Mouse (Mus musculus) liver, embryonic 15.5 days (tissue): ENCODE measurements around the gene P2ry2. TPM values are rescaled to one million over a fixed set of nuclear protein-coding genes. Genes with fewer than 3 reads are reported as not detected.

Source experiments
- ATAC-seq: fragments of 200-750 bp; cut with Nextera tagmentation; 2 replicates; pipeline ENCODE4 v1.8.0; 2017; ENCODE audit warnings: moderate number of reproducible peaks, mild to moderate bottlenecking, moderate library complexity; ENCODE audit not compliant: insufficient read depth
- H3K27ac ChIP-seq: fragments of 300-500 bp; sonication (generic); replicated peaks from 2 replicates; pipeline ENCODE4 v1.5.1; 2015; ENCODE audit warnings: mild to moderate bottlenecking, inconsistent platforms
- H3K27me3 ChIP-seq: fragments of 300-500 bp; sonication (generic); 2 replicates; pipeline ENCODE4 v1.6.1; 2015; ENCODE audit warnings: mild to moderate bottlenecking, inconsistent platforms
- H3K36me3 ChIP-seq: fragments of 300-500 bp; sonication (generic); replicated peaks from 2 replicates; pipeline ENCODE4 v1.6.1; 2015; ENCODE audit warnings: moderate library complexity, mild to moderate bottlenecking, inconsistent platforms
- H3K4me1 ChIP-seq: fragments of 300-500 bp; sonication (generic); replicated peaks from 2 replicates; pipeline ENCODE4 v1.6.1; 2015; ENCODE audit warnings: inconsistent platforms
- H3K4me2 ChIP-seq: fragments of 300-500 bp; sonication (generic); 2 replicates; pipeline ENCODE4 v1.6.1; 2015; ENCODE audit warnings: moderate library complexity, mild to moderate bottlenecking, inconsistent platforms
- H3K4me3 ChIP-seq: fragments of 300-500 bp; sonication (generic); replicated peaks from 2 replicates; pipeline ENCODE4 v1.5.1; 2015; ENCODE audit warnings: mild to moderate bottlenecking, inconsistent platforms
- H3K9ac ChIP-seq: fragments of 300-500 bp; sonication (generic); 2 replicates; pipeline ENCODE4 v1.6.1; 2015; ENCODE audit warnings: moderate library complexity, mild to moderate bottlenecking, inconsistent platforms
- H3K9me3 ChIP-seq: fragments of 300-500 bp; sonication (generic); replicated peaks from 2 replicates; pipeline ENCODE4 v1.6.1; 2016; ENCODE audit warnings: inconsistent platforms
- WGBS: fragments of 180-500 bp; shearing (Covaris S2); methylation state at CpG from one replicate; pipeline ENCODE4 v1.1.7; 2015; ENCODE audit warnings: mixed read lengths; ENCODE audit not compliant: insufficient replicate concordance; 5-methylcytosine and 5-hydroxymethylcytosine counted together
- polyA plus RNA-seq: library from polyadenylated mRNA; unstranded; fragments of >200 nt; fragmentation: Nextera tagmentation; extraction: Ambion mirVana; gene quantifications from 2 replicates; pipeline ENCODE4 v1.2.1, GENCODE M21; 2015

Gene P2ry2
- 1.5 and 2.1 TPM in 2 replicates for polyA plus RNA-seq

DNA sequence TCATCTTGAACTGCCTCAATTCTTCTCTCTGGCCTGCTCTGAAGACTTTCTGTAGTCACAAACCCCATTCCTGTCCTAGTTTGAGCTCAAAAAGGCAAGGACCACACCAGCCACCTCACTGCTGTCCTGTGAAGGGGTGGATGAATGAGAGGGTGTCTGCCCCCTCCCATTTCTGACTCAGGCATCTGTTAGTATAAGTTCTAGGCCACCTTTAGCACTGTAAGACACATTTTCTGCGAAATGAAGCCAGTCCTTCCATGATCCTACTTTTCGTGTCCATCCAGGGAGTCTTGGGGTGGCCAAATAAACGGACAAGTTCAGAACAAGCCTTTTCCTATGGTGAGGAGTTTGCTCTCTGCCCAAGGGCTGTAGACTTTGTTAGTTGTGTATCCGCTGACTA lies at the start of gene P2ry2:
TSS of gene P2ry2 (minus strand) at position 326 of the 400 bp plus-strand sequence.
- 52% methylated on average over 4 of the region's 4 CpGs for WGBS
- H3K9ac ChIP-seq, result peak within 1 kb of the TSS; percentile 45
- H3K27ac ChIP-seq, result peak within 1 kb of the TSS; percentile 53
- peaks cover 17% of the 10 kb centered on the region for H3K4me1 ChIP-seq
- H3K4me2 ChIP-seq, result peak within 1 kb of the TSS; percentile 73
- peaks cover 45% of the 10 kb centered on the region for H3K27me3 ChIP-seq
- peak within 1 kb of the TSS; percentile 56 for H3K4me3 ChIP-seq
- H3K36me3 ChIP-seq, result no peaks in the 10 kb centered on the region
- no peak for ATAC-seq
- H3K9me3 ChIP-seq, result no peaks in the 10 kb centered on the region

DNA sequence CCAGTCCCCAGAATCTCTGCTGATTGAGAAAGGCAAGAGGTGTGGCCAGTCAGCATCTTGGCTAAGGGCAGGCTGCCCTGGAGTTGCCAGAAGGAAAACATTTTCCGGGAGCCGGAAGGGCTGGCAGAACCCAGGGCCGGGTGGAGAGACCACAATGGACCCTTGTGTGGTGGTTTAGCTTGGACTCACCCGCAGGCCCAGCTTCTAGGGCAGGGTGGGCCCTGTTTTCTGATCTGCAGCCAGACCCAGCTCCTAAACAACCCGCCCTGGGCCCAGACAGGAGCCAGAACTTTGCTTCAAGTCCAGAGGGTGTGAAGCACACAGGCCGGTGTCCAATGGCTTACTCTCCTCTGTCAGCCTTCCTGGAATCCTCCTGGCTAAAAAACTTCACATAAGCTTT lies 49.6 kb upstream of the P2ry2 start:
- H3K9ac ChIP-seq, result no peak overlapping the region
- H3K27me3 ChIP-seq, result no peaks in the 10 kb centered on the region
- no peaks in the 10 kb centered on the region for H3K36me3 ChIP-seq
- WGBS, result 75% methylated on average over 6 of the region's 6 CpGs
- H3K9me3 ChIP-seq, result no peaks in the 10 kb centered on the region
- H3K27ac ChIP-seq, result no peak overlapping the region
- no peak overlapping the region for H3K4me3 ChIP-seq
- peaks cover 42% of the 10 kb centered on the region for H3K4me1 ChIP-seq
- no peak overlapping the region for H3K4me2 ChIP-seq
- ATAC-seq, result no peak

DNA sequence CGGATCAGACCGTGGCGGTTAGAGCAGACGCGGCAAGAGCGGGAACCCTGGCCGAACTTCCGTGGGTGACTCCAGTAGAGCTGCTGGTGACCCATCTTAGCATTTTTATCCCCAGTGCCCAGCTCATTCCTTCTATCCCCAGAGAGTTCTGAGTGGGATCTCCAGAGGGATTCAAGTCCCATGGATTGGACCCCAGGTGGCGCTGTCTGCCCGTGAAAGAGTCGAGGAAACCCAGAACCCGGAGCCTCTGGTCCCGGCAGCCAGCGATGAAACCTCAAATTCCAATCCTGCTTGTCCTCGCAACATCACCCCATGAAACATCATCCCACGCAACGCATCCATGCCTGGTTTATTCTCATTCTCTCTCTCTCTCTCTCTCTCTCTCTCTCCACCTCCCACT lies 48.7 kb upstream of the P2ry2 start:
- Histone ChIP-seq H3K4me1 (peaks cover 34% of the 10 kb centered on the region), H3K9me3 (no peaks in the 10 kb centered on the region), H3K4me2 (peak overlapping the region; percentile 44), H3K27ac (no peak overlapping the region), H3K27me3 (no peaks in the 10 kb centered on the region), H3K9ac (no peak overlapping the region), H3K36me3 (no peaks in the 10 kb centered on the region), H3K4me3 (peak overlapping the region; percentile 22; the same call in 1 of the 2 replicates)
- 8% methylated on average over 17 of the region's 17 CpGs for WGBS
- ATAC-seq, result no peak

DNA sequence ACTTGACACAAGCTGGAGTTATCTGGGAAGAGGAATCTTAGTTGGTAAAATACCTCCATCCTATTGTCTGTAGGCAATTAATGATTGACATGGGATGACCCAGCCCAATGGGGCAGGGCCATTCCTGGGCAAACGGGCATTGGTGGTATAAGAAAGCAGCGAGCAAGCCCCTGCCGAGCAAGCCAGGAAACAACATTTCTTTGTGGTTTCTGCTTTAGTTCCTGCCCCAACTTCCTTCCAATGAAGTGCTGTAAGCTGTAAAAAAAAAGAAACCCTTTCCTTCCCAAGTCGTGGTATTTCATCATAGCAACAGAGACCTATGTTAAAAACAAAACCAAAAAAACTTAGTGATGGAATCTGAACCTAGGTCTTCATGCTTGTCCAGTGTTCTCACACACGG lies 47.8 kb upstream of the P2ry2 start:
- Histone ChIP-seq H3K4me2 (peak overlapping the region; percentile 44; the same call in 1 of the 2 replicates), H3K9ac (no peak overlapping the region), H3K27me3 (no peaks in the 10 kb centered on the region), H3K36me3 (no peaks in the 10 kb centered on the region), H3K4me1 (peaks cover 30% of the 10 kb centered on the region), H3K4me3 (no peak overlapping the region), H3K27ac (0 out of 2 replicates have a peak overlapping the region, but pooled peaks have one; percentile 15), H3K9me3 (no peaks in the 10 kb centered on the region)
- 11% methylated on average over 5 of the region's 5 CpGs for WGBS
- ATAC-seq, result no peak

DNA sequence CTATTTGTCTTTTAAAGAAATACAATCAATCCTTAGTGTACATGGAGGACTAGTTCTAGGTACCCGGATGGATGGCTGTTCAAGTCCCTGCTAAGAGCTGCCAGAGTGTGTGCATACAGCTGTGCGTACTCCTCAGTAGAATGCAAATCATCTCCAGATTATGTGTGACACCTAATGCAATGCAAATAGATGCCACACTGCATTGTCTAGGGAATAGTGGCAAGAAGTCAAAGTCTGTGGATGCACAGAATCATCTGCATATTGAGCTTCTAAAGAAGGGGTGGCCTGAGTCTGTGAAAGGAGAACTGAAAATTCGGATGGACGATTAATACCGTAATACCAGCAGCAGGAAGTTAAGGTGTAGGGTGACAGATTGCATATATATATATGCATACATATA lies 46.5 kb upstream of the P2ry2 start:
- 71% methylated on average over 5 of the region's 5 CpGs for WGBS
- Histone ChIP-seq H3K36me3 (no peaks in the 10 kb centered on the region), H3K9me3 (no peaks in the 10 kb centered on the region), H3K9ac (no peak overlapping the region), H3K4me2 (no peak overlapping the region), H3K4me1 (peaks cover 30% of the 10 kb centered on the region), H3K27ac (no peak overlapping the region), H3K27me3 (no peaks in the 10 kb centered on the region), H3K4me3 (no peak overlapping the region)
- ATAC-seq, result no peak

DNA sequence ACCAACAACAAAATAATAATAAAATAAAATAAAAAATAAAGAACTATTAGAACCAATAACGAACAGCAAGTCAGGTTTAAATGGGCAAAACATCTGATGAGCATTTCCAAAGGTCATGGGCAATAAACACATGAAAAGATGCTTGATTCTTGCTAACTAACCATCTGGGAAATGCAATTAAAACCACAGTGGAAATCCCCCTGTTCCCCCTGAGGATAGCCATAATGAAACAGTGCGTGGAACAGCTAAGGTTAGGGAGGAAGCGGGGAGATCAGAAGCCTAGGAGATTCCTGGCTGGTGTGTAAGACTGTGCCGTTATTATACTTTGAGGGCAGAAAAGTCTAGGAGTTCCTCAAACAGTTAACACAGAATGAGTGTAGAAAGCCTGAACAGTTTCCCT lies 44.6 kb upstream of the P2ry2 start:
- no peaks in the 10 kb centered on the region for H3K36me3 ChIP-seq
- WGBS, result 63% methylated on average over 4 of the region's 4 CpGs

DNA sequence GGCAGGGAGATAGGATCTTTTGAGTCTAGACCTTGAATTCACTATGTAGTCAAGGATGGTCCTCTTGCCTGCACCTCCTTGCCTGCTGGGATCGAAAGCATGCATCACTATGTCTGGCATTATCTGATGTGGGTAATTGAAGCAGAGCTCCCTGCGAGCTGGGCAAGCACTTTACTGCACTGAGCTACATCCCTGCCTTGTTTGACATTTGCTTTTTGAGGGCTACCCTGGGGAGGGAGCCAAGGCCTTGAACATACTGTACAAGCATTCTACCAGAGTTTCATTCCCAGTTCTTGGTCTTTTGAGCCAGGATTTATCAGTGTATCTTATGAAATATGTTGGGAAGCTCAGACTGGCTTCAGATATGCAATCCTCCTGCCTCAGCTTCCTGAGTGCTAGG lies 40.5 kb upstream of the P2ry2 start:
- Histone ChIP-seq H3K9me3 (no peaks in the 10 kb centered on the region), H3K4me3 (no peak overlapping the region), H3K27me3 (no peaks in the 10 kb centered on the region), H3K36me3 (no peaks in the 10 kb centered on the region), H3K4me2 (no peak overlapping the region), H3K27ac (no peak overlapping the region), H3K4me1 (peaks cover 10% of the 10 kb centered on the region), H3K9ac (no peak overlapping the region)
- 48% methylated on average over 2 of the region's 2 CpGs for WGBS
- ATAC-seq, result no peak

More for the DNA sequence above, 44.6 kb upstream of the P2ry2 start:
- H3K27me3 ChIP-seq, result no peaks in the 10 kb centered on the region
- H3K4me1 ChIP-seq, result peaks cover 15% of the 10 kb centered on the region; the same call in 1 of the 2 replicates
- no peak overlapping the region for H3K4me2 ChIP-seq
- H3K4me3 ChIP-seq, result no peak overlapping the region
- H3K9ac ChIP-seq, result no peak overlapping the region
- H3K27ac ChIP-seq, result no peak overlapping the region
- no peak for ATAC-seq
- no peaks in the 10 kb centered on the region for H3K9me3 ChIP-seq

DNA sequence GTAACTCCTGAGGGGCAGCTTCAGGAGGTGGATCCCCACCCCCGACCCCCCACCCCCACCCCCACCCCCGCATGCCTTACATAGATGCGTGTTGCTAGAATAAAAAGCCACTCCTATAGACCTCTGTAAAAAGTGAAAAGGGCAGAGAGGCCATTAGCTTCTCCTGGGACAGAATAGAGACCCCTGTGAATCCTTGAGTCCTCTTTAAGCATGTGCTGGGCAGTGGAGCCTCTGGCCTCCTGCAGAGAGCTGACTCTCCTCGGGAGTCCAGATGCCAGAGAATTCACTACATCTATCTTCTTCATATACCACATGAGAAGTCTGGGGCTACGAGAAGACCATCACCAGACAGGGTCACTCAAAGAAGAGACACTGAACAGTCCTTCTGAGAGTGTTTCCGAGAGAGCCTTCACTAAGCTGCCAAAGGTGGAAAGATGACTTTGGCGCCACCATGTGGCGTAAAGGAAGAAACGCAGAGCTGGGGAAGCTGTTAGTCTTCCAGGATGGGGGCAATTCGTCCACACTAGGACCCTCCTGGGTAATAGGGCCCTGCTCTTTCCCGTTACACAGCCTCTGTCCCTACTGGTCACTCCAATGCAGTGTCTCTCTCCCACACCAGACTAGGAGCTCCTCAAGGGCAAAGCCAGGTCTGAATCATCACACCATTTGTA lies 39.0 kb upstream of the P2ry2 start:
- WGBS, result 16% methylated on average over 11 of the region's 11 CpGs

DNA sequence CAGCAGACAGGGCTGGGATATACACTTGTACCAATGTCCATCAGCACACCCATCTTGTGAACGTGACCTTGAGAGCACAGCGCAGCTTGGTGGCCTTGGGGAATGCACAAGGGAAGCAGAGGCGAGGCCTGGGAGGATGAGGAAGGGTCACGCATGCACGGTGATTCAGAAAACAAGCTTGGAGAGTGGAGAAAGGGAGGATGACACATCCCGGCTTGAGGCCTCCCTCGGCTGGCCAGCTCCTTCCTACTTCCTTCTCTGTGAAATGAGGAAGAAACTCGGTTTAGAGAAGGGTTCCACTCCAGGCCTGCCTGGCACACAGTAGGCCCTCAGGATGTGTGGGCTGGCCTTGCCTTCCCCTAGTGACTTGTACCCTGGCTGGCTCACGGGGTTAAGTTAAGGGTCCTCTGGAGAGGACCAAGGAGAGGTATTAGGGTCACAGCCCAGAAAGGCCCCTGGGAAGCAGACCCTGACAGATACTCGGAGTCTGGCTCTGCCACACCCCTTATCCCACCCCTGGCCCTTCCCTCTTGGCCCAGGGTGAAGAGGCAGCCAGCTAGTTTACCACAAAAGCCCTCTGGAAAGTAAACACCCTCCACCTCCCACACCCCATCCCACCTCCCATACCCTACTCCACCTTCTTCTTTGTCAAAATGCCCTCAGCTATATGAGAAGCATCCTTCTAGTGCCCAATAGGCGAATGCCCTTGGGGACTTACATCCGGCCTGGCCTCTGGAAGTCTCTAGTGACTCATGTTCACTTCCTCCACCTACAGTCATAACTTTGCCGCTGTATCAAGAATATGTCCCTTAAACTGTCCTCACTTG lies 38.3 kb upstream of the P2ry2 start:
- H3K27ac ChIP-seq, result 0 out of 2 replicates have a peak overlapping the region, but pooled peaks have one; percentile 14
- WGBS, result 34% methylated on average over 13 of the region's 13 CpGs
- peaks cover 10% of the 10 kb centered on the region for H3K4me1 ChIP-seq
- H3K27me3 ChIP-seq, result no peaks in the 10 kb centered on the region
- ATAC-seq, result 0 out of 2 replicates have a peak, but pooled peaks have one; percentile 22
- no peak overlapping the region for H3K9ac ChIP-seq
- no peaks in the 10 kb centered on the region for H3K9me3 ChIP-seq
- no peak overlapping the region for H3K4me3 ChIP-seq
- no peaks in the 10 kb centered on the region for H3K36me3 ChIP-seq
- H3K4me2 ChIP-seq, result no peak overlapping the region

More for the DNA sequence above, 39.0 kb upstream of the P2ry2 start:
- Histone ChIP-seq H3K27ac (0 out of 2 replicates have a peak overlapping the region, but pooled peaks have one; percentile 14), H3K4me3 (no peak overlapping the region), H3K4me1 (peaks cover 10% of the 10 kb centered on the region), H3K9me3 (no peaks in the 10 kb centered on the region), H3K27me3 (no peaks in the 10 kb centered on the region), H3K36me3 (no peaks in the 10 kb centered on the region), H3K9ac (no peak overlapping the region), H3K4me2 (no peak overlapping the region)
- ATAC-seq, result no peak

DNA sequence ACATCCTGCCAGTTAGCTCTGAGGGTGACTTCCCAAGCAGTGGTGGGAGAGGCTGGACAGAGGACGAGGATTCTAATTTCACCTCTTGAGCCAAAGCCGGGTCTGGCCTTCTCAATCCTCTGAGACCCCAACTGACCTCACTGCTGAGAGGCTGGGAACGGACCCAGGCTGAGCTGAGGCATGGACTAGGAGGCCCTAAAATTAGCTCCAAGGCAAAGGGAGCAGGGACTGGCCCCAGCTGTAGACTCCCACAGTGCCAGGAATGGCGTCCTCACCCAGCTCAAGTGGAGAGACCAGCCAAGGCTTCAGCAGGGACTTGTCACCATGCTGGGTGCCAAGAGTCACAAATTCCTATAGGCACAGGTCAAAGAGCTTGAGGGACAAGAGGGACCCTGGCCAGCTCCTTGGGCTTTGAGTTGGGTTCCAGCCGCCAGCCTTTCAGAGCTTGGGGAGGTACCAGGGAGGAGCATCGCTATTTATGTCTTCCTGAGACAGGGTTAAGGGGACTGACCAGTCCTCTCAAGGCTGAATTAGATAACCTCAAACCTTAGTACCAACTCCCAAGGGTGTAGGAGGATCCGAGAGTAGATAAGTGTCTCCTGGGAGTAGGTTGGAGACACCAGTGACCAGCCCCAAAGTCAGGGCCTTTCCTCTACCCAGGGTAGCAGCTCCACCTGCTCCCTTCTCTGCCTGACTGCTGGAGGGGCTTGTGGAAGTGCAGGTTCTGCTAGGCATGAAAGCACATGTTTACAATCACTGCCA lies 36.8 kb upstream of the P2ry2 start:
- ATAC-seq, result no peak
- WGBS, result 69% methylated on average over 7 of the region's 7 CpGs

DNA sequence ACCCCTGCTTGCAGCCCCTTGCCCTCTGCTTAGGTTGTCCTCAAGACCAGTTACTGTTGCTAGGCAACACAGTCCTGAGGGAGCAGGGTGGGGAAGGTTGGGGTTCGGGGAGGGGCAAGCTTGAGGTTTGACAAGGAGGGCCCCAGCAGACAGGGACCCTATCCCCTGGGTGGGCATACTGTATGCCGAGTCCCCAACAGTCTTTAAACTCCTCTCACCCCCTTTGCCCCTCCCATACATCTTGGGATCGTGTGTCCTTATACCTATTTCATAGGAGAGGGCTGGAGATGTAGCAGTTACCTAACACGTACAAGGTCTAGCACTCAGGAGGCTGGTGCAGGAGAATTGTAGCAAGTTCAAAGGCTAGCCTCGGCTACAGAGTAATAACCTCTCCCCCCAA lies 35.6 kb upstream of the P2ry2 start:
- Histone ChIP-seq H3K9me3 (no peaks in the 10 kb centered on the region), H3K4me1 (peaks cover 10% of the 10 kb centered on the region), H3K36me3 (no peaks in the 10 kb centered on the region), H3K27ac (no peak overlapping the region), H3K4me2 (no peak overlapping the region), H3K9ac (no peak overlapping the region), H3K27me3 (no peaks in the 10 kb centered on the region), H3K4me3 (no peak overlapping the region)
- no peak for ATAC-seq
- 69% methylated on average over 5 of the region's 5 CpGs for WGBS

More for the DNA sequence above, 36.8 kb upstream of the P2ry2 start:
- Histone ChIP-seq H3K9me3 (no peaks in the 10 kb centered on the region), H3K4me3 (no peak overlapping the region), H3K9ac (no peak overlapping the region), H3K27ac (no peak overlapping the region), H3K27me3 (no peaks in the 10 kb centered on the region), H3K4me2 (no peak overlapping the region), H3K36me3 (no peaks in the 10 kb centered on the region), H3K4me1 (peaks cover 10% of the 10 kb centered on the region)
